Mouse (Mus musculus) bone marrow, adult 2 months (tissue): ENCODE measurements around the gene Ctsd. TPM values are rescaled to one million over a fixed set of nuclear protein-coding genes. Genes with fewer than 3 reads are reported as not detected.

Experiments
- H3K27ac ChIP-seq: fragments of 200-500 bp; 2 replicates; pipeline ENCODE4 v1.5.1; 2012; ENCODE audit warnings: low read depth, mild to moderate bottlenecking, control low read depth, inconsistent platforms, low read length; ENCODE audit not compliant: control insufficient read depth, poor library complexity, insufficient read depth
- H3K4me1 ChIP-seq: fragments of 200-500 bp; 2 replicates; pipeline ENCODE4 v1.6.1; 2011; ENCODE audit warnings: low read length; ENCODE audit not compliant: control insufficient read depth, insufficient read depth
- H3K4me3 ChIP-seq: fragments of 200-500 bp; replicated peaks from 2 replicates; pipeline ENCODE3; 2011; ENCODE audit warnings: mild to moderate bottlenecking, low read depth, low read length, control low read depth; ENCODE audit not compliant: control insufficient read depth
- CTCF ChIP-seq: fragments of 200-500 bp; IDR thresholded peaks from 2 replicates; pipeline ENCODE4 v1.5.1; 2011; ENCODE audit warnings: low read length, control low read depth; ENCODE audit not compliant: control insufficient read depth, insufficient read depth
- POLR2A ChIP-seq: fragments of 200-500 bp; IDR thresholded peaks from 2 replicates; pipeline ENCODE4 v1.6.1; 2011; ENCODE audit warnings: low read depth, mild to moderate bottlenecking, control low read depth, low read length, borderline replicate concordance; ENCODE audit not compliant: control insufficient read depth
- WGBS: fragments of 180-500 bp; shearing (Covaris S2); methylation state at CpG from one replicate; pipeline ENCODE4 v1.1.7; 2018; 5-methylcytosine and 5-hydroxymethylcytosine counted together
- polyA plus RNA-seq: library from polyadenylated mRNA; stranded (reverse); fragments of >200 nt; gene quantifications from 2 replicates; pipeline ENCODE4 v1.2.4, GENCODE M21; 2011; ENCODE audit warnings: low replicate concordance; ENCODE audit not compliant: missing spikeins, insufficient read depth, insufficient read length

Gene Ctsd
- polyA plus RNA-seq = 137 and 308 TPM in 2 replicates

DNA sequence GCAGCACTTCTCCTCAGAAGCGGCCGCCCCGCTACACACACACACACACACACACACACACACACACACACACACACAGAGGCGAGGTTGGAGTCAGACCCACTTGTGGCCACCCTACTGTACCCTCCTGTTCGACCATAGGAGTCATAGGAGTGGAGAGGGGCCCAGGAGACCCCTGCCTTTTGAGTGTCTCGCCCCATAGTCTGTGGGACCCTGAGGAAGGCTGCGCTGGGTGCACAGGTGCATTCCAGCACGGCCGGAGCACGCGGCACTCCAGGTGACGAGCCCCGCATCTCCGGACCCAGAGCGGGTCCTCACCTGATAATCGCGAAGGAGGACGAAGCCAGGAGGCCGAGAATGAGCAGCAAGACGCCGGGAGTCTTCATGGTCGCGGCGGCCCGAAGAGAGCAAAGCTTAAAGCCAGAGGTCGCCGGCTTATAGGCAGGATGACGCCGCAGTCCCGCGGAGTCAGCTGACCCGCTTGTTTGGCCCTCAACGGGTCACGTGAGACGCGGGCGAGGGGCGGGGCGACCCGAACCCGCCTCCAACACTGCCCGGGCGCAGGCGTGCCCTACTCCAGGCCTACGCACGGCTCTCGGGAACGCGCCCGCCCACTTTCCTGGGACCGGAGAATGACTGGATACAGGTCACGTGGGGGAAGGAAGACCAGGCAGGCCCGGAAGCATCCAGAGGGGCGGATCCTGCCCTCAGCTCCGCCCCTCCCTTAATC lies at the start of gene Ctsd:
TSS of gene Ctsd (minus strand) at position 620 of the 730 bp plus-strand sequence.
- Histone ChIP-seq H3K4me1 (peaks cover 8% of the 10 kb centered on the region), H3K27ac (peak within 1 kb of the TSS; percentile 93), H3K4me3 (peak within 1 kb of the TSS; percentile 94)
- TF ChIP-seq CTCF = no peak
- peak; percentile 97 for TF ChIP-seq POLR2A
- WGBS = under 1% methylated on average over 55 of the region's 55 CpGs

DNA sequence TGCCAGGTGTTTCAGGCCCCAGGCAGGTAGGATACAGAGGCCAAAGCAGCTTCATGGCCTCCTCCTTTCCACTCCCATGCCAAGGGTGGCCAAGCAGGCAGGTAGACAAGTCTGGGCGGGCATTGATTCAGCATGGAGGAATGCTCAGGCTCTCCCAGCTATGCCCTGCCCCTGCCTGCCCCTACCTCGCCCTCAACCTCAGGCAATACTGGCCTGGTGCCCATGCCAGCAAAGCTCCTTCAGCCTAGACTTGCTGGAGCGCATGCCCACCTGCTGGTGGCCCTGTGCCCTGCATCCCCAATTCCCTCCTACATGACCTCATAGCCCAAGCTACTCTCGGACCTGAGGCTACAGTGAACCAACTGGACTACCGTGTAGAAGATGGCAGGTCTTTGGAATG lies 49.5 kb upstream of the Ctsd start:
- TF ChIP-seq POLR2A = no peak
- TF ChIP-seq CTCF = peak; percentile 48; the same call in 1 of the 2 replicates
- H3K4me3 ChIP-seq = no peak overlapping the region
- H3K27ac ChIP-seq = no peak overlapping the region
- H3K4me1 ChIP-seq = peaks cover 3% of the 10 kb centered on the region; the same call in 1 of the 2 replicates
- 64% methylated on average over 5 of the region's 5 CpGs for WGBS

DNA sequence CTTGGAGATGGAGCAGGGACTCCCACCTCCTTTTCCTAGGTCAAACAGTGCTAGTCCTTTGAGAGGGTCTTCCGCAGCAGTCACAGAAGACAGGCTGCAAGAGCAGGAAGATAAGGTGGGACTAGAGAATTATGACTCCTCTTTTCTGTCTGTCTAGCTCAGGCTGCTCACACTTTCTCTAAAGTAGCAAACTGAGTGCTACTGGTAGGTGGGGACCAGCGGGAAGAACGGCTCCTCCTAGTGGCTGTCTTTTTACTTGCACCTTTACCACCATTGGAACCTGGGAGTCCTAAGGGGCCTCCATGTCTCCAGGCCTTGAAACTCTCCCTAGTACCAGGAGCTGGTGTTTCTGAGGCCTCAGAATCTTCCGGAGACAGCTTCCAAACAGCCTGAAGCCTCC lies 47.7 kb upstream of the Ctsd start:
- Histone ChIP-seq H3K4me1 (no peaks in the 10 kb centered on the region), H3K27ac (no peak overlapping the region)
- 20% methylated on average over 4 of the region's 4 CpGs for WGBS

DNA sequence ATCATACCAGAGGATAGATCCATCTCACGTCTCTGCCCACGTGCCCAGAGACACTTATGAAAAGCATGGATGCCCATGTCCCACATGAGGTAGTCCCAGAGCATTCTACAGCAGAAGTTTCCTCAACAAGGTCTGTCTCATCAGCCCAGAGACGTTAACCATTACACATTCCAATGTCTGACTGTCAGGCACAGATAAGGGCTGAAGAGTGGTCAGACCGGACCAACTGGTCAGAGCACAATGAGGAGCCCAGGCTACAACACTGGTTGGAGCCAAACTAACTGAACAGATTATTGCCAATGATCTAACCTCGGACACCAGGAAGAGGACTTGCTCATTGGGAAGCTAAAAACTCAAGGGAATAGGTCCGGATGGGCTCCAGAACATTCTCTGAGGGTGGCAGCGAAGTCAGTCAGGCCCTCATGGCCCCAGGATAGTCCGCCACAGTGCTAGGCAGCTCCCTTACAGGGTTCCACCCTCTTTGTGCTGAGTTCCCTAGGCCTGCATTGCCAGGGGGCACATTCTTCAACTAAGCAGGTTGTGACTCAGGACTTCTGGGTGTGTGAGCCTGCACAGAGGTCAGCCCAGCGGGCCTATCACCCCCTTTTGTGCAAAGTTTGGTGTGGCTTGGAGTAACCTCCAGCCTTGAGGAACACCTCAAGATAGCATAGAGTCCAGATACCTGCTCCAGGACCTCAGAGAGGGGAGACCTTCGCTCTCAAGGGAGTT lies 46.5 kb upstream of the Ctsd start, which contains the start of gene Syt8:
TSS of gene Syt8 (plus strand) at position 714 of the 729 bp plus-strand sequence.
- H3K4me1 ChIP-seq = no peaks in the 10 kb centered on the region
- TF ChIP-seq CTCF = no peak
- no peak for TF ChIP-seq POLR2A
- H3K27ac ChIP-seq = no peak within 1 kb of the TSS
- WGBS = 76% methylated on average over 10 of the region's 10 CpGs
- no peak within 1 kb of the TSS for H3K4me3 ChIP-seq

More for the DNA sequence above, 47.7 kb upstream of the Ctsd start:
- TF ChIP-seq POLR2A (no peak), CTCF (peak; percentile 88)
- no peak overlapping the region for H3K4me3 ChIP-seq

DNA sequence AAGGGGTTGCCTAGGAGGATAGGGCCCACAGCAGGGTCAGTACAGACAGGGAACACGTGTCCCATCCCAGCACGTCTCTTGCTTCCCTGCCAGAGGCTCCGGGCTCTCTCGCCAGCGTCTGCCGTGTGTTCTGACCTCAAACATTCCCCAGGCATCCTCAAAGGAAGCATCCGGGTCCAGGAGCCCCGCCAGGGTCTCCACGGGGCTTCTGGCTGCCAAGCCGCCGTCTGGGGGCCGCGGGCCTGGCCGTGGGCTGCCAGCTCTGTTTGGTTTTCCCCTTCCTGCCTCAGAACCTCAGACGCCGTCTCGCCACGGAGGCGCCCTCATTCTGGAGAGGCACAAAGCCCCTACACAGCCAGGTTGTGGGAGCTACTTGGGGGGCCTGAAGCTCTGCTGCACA lies 45.8 kb upstream of the Ctsd start:
- Histone ChIP-seq H3K4me3 (no peak overlapping the region), H3K27ac (no peak overlapping the region), H3K4me1 (no peaks in the 10 kb centered on the region)
- 8% methylated on average over 19 of the region's 19 CpGs for WGBS
- TF ChIP-seq POLR2A (no peak), CTCF (no peak)

DNA sequence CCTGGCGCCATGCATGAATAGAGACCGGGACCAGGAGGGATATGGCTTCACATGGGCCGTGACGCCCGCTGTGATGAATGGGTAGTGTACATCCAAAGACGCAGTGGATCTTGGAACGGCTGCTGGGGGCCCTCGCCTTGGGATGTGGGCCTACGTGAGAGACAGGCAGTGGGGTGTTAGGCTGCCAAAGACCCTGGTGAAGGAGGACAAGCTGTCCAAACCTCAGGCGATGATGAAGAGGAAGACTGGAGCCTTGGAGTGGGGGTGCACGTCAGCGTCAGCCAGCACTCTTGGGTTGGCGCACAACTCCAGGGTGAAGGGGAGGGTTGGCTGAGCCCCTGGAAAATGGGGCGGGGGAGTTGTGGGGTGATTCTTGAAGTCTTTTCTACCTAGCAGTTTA lies 43.3 kb upstream of the Ctsd start:
- TF ChIP-seq POLR2A (no peak), CTCF (no peak)
- H3K4me3 ChIP-seq = no peak overlapping the region
- WGBS = 92% methylated on average over 14 of the region's 14 CpGs
- no peaks in the 10 kb centered on the region for H3K4me1 ChIP-seq
- no peak overlapping the region for H3K27ac ChIP-seq

DNA sequence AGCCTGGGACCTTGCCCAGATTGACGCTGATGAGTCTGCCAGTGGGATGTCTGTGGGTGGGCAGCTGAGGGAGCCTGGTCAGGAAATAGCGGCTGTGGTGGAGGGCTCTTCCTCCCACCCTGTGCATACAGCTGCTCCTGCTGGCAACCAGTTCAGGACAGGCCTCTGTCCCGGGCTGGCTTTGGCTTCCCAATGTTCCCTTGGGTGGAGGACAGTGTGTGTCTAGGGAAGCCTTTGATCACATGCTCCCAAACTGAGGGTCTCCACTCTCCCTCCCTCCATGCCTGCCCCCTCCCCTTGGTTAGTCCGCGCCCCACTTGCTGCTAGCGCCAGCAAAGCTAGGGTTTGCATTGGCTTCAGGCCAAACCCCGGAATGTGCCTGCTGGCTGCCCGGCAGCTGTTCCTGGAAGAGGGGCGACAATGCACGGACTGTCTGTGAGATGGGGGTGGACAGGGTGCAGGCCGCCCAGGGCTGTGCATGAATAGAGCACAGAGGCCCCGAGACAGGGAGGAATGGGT lies 42.4 kb upstream of the Ctsd start:
- 41% methylated on average over 12 of the region's 12 CpGs for WGBS
- no peak overlapping the region for H3K4me3 ChIP-seq
- no peak for TF ChIP-seq CTCF
- no peak for TF ChIP-seq POLR2A

DNA sequence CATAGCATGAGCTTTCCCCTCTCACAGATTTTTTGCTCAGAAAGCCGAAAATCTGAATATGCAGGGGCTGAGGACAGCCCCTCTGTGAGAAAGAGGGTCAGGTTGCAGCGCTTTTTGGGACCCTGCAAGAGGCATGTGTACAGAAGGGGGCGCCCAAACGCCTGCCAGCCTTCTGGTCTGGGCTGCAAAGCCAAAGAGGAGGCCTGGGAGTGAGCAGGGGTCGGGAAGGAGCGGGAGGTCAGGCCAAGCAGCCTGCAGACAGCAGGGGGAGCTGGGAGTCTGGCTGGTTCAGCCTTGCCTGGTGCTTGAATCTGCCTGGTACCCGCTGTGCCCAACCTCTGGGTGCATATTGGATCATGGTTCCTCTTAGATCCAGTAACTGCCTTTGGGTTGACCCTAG lies 40.4 kb upstream of the Ctsd start:
- no peaks in the 10 kb centered on the region; the same call in 1 of the 2 replicates for H3K4me1 ChIP-seq
- TF ChIP-seq CTCF (peak; percentile 37; the same call in 1 of the 2 replicates), POLR2A (no peak)
- WGBS = 37% methylated on average over 7 of the region's 7 CpGs

More for the DNA sequence above, 42.4 kb upstream of the Ctsd start:
- Histone ChIP-seq H3K4me1 (no peaks in the 10 kb centered on the region), H3K27ac (no peak overlapping the region)

More for the DNA sequence above, 40.4 kb upstream of the Ctsd start:
- no peak overlapping the region for H3K4me3 ChIP-seq
- H3K27ac ChIP-seq = no peak overlapping the region
